ENCODE assay signal across 18 mouse cellular contexts in genomic region chr3:69484582-69484981, GRCm38 (mm10).
DNase-seq lines count a peak whose midpoint lies in the region; ATAC-seq and TF ChIP-seq lines count a peak whose summit lies in the region.
"Had no signal": no experiment of that assay in that cellular context is flagged by ENCODE, and none has a peak within 500 bp of the region (broad histone marks: within the 10 kb centered on the region; RNA-seq: fewer than 3 reads in every experiment).

No protein-coding gene starts in this region.

- 0 out of 2 replicates have a peak overlapping the region, but pooled peaks have one; percentile 38 for H3K27ac ChIP-seq in cerebellum, adult 2 months (ENCODE audit: insufficient read depth, low read length)
- H3K27ac ChIP-seq: embryonic facial prominence, embryonic 15.5 days; midbrain, embryonic 13.5 days had no signal

- H3K4me1 ChIP-seq in cerebellum, adult 2 months (ENCODE audit: control insufficient read depth, insufficient read depth, low read length) = peaks cover 10% of the 10 kb centered on the region

- CTCF ChIA-PET in Patski (lab: Charles Lee) = interaction anchor here (0.7 to 1.7 kb wide), 8 partner anchors 16 to 239 kb away, joined by 3 to 6 read pairs (median 4); no protein-coding TSS in a partner anchor

- TF ChIP-seq POLR2A in cerebellum, adult 2 months (IDR thresholded peaks at IDR 0.05; ENCODE audit: borderline replicate concordance, insufficient read depth, low read length) = no peak

- intact Hi-C loops in heart, postnatal 10 days (cut with DNase I) = loop anchor here (5.0 to 10.0 kb wide), 4 partner anchors 92 to 420 kb away; no protein-coding TSS in a partner anchor

- DNase-seq in heart, adult 11 months = peak; percentile 39
- no peak for DNase-seq in heart, postnatal 10 days
- no peak for DNase-seq in Patski (ENCODE audit: low read depth, low spot score)
- DNase-seq in cerebellum, adult 2 months = peak; percentile 49 to 54
- DNase-seq in urinary bladder, postnatal 4 days (ENCODE audit: low spot score in 2 of 2) = no peak
- no peak for DNase-seq in neural tube, embryonic 10.5 days (ENCODE audit: extremely low spot score, low spot score)
- DNase-seq: adrenal gland, adult 8-10 months; kidney, adult 2 months; kidney, postnatal 36 days; lung, adult 2 months; lung, postnatal 4 days; right cerebral cortex, adult 18-20 months; thymus, adult 2 months had no signal

- POLR2A ChIA-PET in Patski (lab: Charles Lee) = no interaction called here

- 45% methylated on average over 4 of the region's 4 CpGs for WGBS in cerebellum, adult 2 months

- TF ChIP-seq CTCF in Patski (IDR thresholded peaks at IDR 0.05) = peak; percentile 47
- no peak for TF ChIP-seq CTCF in cerebellum, adult 2 months (IDR thresholded peaks at IDR 0.05; ENCODE audit: borderline replicate concordance, insufficient read depth, low read depth, low read length)

- ATAC-seq in Patski = peak; percentile 61
- ATAC-seq in megakaryocyte-erythroid progenitor cell, adult 5-6 weeks (replicated peaks; ENCODE audit: low FRiP score, low TSS enrichment, poor library complexity, severe bottlenecking) = 0 out of 2 replicates have a peak, but pooled peaks have one; percentile 27

- no peak overlapping the region for H3K4me3 ChIP-seq in cerebellum, adult 2 months (replicated peaks; ENCODE audit: insufficient read depth, low read depth, low read length)
- H3K4me3 ChIP-seq: embryonic facial prominence, embryonic 15.5 days; midbrain, embryonic 13.5 days; myocyte had no signal

- in situ Hi-C loops in Patski (cut with MboI; ENCODE audit: low pct_unique_long_range_greater_than_20kb) = loop anchor here (10.0 kb wide), 1 partner anchor 360 kb away; the partner anchor contains the start of gene Kpna4

- no peaks in the 10 kb centered on the region for H3K27me3 ChIP-seq in Patski
- no peaks in the 10 kb centered on the region for H3K27me3 ChIP-seq in cerebellum, adult 2 months (ENCODE audit: control insufficient read depth, insufficient read depth, low read length)
- H3K27me3 ChIP-seq: CH12.LX; embryonic facial prominence, embryonic 15.5 days; midbrain, embryonic 13.5 days had no signal

Comparison
In these comparisons a context has a peak if more than half of its experiments do, and no peak if none do; other contexts are left out.
1. DNase-seq: peak in heart, adult 11 months (single experiment) and cerebellum, adult 2 months (2 of 2); none in heart, postnatal 10 days (0 of 2), Patski (single experiment), urinary bladder, postnatal 4 days (0 of 2) and neural tube, embryonic 10.5 days (single experiment).